Mouse (Mus musculus): Measurements from ENCODE around the gene Nup98. TPM values are rescaled to one million over a fixed set of nuclear protein-coding genes. Genes with fewer than 3 reads are reported as not detected.

Gene Nup98
- 10 to 100 TPM; 49.4 to 49.7 TPM for total RNA-seq (2021)
- long read RNA-seq, experiment 1, partial matches to known transcripts = 3 of 8 reads
- long read RNA-seq, experiment 1, other reads (novel, unspliced or antisense) = 2 of 8 reads
- long read RNA-seq, experiment 2, full-length matches to known transcripts = 2 of 3 reads
- long read RNA-seq, experiment 2, partial matches to known transcripts = 1 of 3 reads
- long read RNA-seq, experiment 2, other reads (novel, unspliced or antisense) = 0 of 3 reads

DNA sequence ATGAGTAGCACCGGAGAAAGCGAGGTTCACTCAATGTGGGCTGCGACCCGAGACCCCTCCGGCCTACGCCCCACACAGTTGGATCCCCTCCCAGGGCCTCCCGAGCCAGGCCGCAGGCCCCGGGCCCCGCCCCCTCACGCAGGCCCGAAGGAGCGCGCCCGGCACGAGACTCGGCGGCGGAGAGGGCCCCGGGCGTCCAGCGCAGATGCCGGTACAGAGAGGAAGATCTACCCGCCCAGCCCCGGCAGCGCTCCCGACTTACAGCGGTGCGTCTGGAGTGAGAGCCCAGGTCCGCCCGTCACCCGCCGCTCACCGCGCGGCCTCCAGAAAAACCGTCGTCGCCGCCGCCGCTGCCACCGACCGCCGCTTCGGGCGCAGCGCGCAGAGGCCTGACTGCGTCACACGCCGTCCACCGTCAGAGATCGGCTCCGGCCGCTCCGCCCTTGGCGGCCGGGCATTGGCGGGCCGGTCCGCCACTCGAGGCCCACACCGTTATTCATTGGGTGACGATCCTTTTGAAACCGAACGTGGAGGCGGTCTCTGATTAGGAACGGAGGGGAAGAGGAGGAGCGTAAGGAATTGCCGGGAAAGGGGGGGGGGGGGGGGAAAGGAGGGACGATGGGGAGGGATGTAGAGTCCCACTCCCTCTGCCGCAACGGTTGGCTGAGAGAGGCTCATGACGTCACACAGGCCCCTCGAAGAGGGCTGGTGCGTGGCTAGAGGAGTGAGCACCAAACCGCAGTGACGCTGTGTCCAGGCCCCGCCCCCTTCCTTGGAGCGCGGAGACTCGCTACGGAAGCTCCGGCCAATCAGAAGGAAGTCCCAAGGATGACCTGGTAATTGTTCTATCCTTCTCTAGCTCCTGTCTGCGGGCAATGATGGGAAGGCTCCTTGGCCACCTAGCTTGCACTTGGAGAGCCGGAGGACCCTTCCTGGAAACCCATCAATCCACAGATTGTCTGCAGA lies at the start of gene Nup98, which contains the start of gene Pgap2:
TSS of gene Nup98 (minus strand) at position 421 of the 966 bp plus-strand sequence.
TSS of gene Pgap2 (plus strand) at position 453 of the 966 bp plus-strand sequence.
- DNase-seq = peak; percentile 99

DNA sequence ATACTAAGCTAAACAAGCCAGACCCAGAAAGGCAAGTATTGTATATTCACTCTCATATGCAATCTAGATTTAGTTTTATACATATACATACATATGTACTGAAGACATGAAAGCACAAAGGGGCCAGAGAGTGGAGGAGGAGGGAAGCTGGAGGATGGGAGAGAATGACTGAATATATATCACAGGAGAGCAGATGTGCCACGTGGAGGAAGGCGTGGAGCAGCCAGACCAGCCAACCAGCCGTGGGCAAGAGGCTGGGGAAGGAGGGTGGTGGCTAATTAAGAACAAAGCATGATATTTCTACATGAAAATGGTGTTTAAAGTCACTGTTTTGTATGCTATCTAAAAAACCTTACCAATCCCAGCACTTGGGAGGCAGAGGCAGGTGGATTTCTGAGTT lies 48.8 kb upstream of the Nup98 start:
- DNase-seq = no peak

DNA sequence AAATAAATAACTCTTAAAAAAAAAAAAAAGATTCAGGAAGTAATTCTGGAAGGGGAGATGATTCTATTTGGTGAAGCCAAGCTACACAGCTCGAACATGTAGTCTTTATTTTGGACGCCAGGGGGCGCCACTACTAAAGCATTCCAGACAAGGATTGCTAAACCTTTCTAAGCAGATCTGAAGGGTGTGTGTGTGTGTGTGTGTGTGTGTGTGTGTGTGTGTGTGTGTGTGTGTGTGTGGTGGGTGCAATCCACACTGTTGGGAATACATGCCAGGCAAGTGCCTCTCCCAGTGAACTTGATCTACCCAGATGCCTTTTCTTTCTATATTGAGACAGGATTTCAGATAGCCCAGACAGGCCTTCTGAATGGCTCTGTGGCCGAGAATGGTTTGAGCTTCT lies 48.2 kb upstream of the Nup98 start:
- peak; percentile 91 for DNase-seq

DNA sequence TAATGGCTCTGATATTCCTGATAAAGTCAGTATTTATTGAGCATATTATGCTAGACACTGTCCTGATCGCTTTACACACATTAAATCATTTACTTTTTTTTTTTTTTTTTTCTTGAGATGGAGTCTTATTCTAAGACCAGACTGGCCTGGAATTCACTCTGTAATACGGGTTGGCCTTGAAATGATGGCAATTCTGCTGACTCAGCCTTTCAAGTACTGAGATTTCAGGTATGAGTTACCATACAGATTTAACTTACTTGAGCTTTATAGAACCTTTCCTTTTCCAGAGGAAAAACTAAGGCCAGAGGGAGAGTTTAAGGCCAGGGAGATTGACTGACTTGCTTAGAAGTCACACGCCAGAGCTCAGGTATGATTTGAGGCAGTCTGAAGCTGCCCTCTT lies 46.7 kb upstream of the Nup98 start:
- DNase-seq = no peak

DNA sequence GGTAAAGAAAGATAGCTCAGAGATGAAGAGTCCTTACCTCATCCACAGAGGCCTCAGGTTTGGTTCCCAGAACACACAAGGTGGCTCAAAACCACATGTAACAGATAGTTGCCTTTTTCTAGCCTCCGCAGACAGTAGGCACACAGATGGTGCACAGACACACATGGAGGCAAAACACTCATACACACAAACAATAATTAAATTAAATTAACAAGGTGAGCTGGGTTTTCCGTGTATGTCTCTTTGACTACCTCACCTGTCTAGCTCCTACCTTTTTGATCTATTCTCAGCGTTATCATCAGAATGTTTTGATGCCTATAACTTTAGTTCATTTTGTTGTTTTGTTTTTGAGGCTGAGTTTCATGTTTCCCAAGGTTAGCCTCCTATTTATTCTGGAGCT lies 46.0 kb upstream of the Nup98 start, which contains the start of gene Rhog:
TSS of gene Rhog (minus strand) at position 101 of the 400 bp plus-strand sequence.
- DNase-seq = no peak

DNA sequence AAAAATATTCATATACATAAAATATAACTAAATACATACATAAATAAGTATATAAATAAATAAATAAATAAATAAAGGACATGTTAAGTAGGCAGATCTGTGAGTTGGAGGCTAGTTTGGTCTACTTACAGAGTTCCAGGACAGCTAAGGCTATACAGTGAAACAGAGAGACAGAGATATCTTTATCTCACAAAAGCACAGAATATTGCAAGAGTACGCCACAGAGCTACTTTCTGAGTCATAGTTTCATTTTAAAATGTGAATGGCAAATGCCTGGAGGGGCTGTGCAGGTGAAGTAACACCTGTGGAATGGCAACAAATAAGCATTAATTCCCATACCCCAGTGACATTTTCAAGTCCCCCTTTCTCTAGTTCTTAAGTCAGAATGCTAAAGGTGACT lies 43.7 kb upstream of the Nup98 start:
- no peak for DNase-seq

DNA sequence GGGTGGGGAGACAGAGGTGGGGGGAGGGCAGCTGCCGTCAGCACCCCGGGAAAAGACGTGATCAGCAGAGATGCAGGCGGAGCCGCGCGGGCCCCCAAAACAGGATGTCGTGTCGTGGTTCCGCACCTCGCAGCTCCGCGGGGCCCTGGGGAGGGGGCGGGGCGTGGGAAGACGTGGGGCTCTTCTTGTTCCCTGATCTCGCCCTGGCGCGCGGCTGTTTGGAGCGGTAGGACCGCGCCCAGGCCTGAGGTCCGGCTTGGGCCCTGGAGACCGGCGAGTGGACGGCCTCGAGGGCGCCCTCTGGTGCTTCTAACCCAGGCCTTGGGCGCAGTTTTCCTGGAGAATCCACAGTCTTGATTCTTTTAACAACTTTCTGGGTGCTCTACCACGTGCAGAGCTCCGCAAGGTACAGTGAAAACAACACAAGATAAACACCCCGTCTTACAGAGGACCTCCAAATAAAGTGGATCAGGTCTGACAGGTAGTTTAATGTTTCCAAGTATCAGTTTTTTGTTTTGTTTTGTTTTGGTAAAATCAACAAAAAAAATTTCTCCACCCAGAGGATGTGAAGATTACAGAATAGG lies 40.7 kb upstream of the Nup98 start:
- DNase-seq = peak; percentile 95

DNA sequence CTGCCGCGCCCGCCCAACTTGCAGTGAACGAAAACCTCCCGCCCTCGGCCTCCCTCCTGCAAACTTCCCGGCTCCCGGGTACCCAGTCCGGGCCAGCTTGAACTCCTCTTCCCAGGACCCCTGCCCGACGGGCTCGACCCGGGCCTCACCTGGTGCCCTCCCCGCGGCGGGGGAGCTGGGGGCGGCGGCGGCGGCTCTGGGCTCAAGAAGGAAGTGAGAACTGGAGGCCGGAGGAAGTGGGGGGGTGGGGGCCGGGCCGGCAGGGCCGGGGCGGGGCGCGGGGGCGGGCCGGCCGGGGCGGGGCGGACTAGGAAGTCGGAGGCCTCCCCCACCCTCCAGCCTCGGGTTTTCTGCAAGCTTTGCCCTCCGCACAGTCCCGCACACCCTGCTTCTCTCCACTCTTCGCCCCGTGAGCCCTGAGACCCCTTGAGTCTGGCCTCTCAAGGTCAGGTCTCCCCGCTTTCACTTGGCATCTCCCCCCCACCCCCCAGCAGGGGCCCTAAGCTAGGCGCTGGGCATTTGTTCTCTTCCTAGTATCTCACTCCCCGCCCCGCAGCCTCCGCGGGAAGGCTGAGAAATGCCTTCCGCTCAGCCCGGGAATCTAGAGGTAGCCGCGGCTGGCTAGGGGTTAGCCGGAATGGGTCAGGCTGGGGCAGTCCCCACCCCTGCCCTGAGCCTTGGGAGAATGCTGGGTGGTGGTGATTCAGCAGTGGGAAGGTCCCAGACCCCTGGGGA lies 40.1 kb upstream of the Nup98 start:
- DNase-seq = peak; percentile 86

DNA sequence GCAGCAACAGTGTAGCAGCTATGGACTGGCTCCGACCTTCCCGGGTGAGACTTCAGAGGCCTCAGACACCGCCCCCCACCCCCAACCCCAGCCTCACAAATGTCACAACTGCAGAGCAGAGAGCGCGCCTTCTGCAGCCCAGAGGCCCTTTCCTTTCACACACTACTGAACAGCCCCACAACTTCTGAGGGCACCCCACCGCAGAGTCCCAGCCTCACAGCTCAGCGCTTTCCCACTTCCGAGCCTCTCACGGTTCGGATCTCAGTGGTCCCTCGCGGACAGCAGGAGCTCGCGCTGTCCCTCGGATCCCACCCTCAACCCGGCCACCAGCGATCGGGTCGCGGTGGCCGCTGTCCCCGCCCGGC lies 39.5 kb upstream of the Nup98 start:
- DNase-seq = peak; percentile 64

DNA sequence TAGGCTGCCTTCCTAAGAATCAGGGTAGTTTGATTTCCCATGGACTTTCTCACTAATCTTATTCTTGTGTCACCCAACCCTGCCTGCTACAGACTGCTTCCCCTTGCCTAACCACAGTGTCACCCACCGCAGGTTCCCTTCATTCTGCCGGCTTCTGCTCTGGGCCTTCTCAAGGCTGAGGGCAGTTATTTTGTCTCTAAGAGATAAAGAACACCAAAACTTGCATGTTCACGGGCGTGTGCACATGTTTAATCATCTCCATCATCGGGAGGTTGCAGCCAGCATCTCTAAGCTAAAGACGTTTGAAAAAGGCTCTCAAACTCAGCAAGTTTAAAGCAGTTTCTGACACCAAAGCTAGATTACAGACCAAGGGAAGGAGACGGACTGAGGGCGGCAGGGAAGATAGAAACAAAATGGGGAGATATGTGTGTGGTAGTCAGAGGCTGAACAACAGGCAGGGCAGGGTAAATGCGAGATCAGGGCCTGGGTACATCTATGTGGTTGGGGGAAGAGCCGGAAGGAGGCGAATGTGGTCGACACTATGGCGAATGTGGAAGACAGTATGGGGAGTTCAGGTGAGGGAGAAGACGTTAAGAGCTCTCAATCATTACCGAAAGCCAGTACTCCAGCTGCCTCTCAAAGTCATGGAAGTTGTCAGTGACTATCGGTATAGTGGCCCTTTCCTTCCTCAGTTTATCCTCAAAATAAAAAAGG lies 38.9 kb upstream of the Nup98 start:
- DNase-seq = no peak

DNA sequence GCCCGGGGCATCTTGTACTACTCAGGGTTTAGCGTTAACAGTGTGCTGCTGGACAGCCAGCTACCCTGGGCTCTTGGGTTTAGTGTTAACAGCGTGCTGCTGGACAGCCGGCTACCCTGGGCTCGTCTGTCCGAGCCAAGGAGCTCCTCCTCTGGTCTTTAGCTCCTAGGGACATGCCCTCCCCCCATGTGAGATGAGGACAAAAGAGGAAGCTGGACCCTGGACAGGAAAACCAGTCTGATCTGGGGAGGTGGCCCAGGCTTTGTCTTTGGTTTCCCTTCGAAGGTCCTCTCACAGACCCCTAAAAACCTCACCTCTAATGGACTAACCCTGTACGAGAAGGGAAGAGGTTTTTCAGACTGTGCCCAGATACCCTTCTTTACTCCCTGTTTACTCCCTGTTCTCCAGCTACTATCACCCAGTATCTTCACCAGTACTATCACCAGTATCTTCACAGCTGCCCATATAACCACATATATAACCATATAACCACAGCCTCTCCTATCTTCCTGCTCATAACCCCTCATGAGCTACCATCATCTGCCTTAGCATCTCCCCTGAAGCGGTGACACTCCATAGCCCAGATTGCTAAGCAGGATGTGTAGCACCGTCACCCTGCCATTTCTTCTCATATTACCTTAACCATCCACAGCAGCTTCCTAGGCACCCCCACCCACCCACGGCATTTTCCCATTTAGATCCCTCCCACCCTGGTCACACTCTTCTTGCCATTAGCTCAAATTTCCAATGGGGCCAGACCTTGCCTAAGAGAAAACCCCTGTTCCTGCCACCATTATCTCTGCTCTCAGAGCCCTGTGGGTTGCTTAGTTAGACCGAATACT lies 37.2 kb upstream of the Nup98 start:
- DNase-seq = no peak

DNA sequence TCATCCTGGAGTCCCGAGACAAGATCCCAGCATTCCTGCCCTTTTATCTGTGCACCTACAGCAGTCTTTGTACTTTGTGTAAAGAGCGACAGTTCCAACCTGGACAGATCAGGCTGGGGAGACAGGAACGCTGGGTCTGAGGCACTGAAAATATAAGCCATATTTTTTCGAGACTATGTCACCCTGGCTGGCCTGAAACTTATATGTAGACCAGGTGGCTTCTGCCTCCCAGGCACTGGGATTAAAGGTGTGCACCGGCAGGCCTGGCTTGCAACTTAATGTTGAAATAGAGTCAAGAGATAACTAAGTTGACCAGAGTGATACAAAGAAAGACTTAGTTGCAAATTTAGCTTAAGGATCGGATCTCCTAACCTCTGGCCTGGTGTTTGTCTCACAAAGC lies 36.3 kb upstream of the Nup98 start:
- DNase-seq = no peak

DNA sequence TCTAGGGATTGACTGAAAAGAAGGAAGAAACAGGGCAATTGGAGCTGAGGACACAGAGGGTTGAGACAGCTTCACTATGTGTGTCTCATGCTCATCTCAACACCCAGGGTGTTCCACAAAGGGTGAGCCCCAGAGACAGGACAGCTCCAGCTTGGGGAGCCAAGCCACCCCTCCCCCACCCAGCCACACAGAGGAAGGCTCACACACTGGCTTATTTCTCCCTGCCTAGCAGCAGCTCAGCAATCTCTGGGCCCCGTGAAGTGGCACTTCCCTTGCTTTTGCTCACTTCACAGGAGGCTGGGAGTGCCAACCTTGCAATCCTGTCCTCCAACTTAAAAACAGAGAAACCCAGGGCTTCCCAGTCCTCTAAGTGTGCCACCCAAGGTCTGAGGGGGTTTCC lies 35.8 kb upstream of the Nup98 start:
- DNase-seq = peak; percentile 50

DNA sequence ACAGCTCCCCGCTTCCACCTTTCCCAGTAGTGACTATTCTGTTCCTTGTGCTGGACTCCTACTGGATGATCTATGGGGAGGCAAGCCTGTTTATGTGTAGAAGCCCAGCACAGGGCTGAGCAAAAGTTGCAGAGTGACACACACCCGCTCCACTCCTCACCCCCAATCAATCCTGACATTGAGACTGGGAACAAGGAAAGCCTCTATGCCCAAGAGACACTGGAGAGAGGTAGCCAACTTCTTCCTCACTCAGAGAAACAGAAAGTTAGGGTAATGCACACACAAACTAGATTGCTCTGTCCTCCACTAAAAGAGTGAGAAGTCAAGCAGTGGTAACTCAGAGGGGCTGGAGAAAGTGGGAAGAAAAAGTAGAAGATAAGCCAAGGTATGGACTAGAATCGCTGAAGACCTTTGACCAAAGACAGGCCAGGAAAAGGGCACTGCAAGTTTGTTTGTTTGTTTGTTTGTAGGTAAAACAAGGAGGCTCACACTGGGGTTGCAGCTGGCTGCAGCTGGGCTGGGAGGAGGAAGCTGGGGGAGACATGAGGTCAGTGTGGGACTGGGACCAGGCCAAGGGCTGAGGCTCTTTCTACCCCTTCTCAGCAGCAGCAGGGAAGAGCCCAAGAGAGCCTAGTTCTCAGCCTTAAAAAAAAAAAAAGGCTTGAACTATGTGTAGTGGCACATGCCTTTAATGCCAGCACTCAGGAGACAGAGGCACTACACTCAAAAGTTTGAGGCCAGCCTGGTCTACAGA lies 35.0 kb upstream of the Nup98 start:
- DNase-seq = no peak

DNA sequence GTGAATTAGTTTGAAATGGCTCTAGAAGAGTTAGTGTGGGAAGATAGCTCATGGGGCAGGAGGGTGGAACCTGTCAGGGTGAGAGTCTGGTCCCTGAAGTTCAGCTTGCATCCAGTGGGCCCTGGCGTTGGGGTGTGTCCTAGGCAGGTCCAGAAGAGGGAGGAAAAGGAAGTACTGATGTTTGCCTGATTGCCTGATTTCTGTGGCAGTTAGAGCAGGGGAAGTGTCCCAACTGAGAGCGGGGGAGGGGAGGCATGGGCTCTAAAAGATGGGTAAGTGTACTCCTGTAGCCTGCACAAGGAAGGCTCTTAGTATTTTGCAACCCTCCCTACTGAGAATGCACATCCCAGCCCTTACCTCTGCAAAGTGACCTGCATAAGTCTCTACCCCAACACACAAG lies 33.9 kb upstream of the Nup98 start:
- DNase-seq = peak; percentile 46

DNA sequence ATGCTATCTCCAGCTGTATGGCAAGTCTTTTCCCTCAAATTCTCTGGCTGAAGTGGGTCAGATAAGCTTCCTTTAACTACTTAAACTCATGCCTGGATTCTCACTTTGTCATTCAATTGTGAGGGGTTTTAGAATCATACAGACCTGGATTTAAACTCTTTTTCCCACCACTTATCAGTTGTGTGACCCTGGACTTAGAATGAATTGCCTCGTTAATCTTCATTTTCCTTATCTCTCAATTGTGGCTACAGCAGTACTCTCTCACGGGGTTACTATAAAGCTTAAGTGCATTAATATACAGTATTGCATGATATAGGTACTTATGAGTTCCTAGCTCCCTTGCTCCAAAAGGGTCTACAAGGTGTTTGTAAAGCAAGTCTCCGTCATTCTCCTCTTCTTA lies 32.9 kb upstream of the Nup98 start:
- DNase-seq = no peak

DNA sequence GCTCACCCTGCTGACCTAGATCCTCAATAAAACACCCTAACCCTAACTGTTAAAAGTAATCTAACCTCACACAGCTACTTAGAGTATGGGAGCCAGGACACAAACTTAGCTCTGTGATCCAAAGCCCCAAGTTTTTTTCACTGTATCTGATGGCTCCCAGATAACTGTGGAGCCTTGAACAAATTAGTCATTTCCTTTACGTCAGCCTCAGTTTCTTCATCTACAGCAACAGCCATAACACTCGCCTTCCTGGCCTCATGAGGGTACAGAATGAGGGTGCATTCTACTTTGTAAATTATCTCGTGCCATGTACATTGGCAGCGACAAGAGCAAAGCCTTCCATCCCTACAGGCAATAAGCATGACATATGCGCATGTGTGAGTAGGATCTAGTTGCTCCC lies 32.4 kb upstream of the Nup98 start:
- no peak for DNase-seq

DNA sequence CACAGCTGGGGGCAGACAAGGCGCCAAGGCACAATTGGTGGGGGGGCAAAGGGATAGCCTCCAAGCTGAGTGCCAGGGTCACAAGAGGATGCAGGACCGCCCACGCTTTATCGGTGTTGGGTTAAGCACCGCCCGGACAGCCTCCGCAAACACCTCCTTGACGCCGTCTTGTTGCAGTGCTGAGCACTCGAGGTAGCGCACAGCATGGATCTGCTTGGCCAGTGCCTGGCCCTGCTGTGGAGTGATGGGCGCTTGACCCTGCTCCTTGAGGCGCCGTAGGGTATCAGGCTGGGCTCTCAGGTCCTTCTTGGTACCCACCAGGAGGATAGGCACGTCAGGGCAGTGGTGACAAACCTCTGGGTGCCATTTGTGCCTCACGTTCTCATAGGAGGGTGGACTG lies 29.6 kb upstream of the Nup98 start:
- no peak for DNase-seq

DNA sequence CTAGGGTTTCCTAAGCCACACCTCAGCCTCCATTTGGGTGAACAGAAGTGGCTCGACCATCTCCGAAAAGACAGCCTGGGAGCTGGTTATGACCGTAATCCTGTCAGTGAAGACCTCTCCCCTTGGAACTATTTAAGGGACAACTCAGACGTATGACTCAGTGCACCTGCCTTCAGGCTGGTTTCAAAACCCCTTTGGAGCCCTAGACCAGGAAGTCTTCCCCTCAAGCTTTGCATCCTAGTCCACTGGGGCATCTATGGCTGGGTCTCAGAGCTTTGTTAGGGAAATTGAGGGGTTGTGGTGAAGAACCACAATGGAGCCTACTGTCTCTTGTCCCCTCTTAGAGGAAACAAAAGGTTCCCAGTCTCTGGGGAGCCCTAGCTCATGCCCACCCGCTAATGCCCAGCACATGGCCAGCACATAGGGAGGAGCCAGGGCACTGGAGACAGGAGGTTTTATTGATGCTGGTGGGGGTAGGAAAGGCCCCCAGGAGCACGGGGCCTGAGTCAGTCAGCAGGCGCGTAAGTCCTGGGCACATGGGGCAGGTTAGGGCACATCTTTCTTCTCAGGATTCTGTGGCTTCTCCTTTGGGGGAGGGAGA lies 28.8 kb upstream of the Nup98 start:
- no peak for DNase-seq

DNA sequence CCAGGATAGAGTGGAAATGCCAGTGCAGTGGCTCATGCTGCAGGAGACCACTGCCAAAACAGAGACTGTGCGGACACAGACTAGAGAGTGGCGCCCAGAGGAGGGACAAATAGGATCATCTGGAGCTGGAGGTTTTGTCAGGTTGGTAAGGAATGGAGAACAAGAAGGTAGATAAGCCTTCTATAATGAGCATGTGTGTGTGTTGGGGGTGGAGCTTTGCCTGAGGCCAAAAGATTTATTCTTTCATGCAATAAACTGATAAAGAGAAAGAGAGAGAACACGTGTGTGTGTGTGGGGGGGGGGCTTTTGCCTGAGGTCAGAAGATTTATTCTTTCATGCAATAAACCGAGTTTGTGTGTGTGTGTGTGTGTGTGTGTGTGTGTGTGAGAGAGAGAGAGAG lies 23.1 kb upstream of the Nup98 start:
- DNase-seq = no peak
